Mouse (Mus musculus) ES-E14 (cell line): ENCODE data around the gene Rarb. TPM values are rescaled to one million over a fixed set of nuclear protein-coding genes. Genes with fewer than 3 reads are reported as not detected.

Experiments used
- DNase-seq: peaks from one replicate; pipeline ENCODE4 v3.0.0-alpha.2; 2013; ENCODE audit warnings: low read depth, low spot score
- H3K27ac ChIP-seq: 2 replicates; pipeline ENCODE4 v1.5.1; 2012; ENCODE audit warnings: low read depth, mild to moderate bottlenecking, low read length, moderate library complexity, mixed read lengths; ENCODE audit not compliant: poor library complexity, insufficient read depth, severe bottlenecking
- H3K36me3 ChIP-seq: 2 replicates; pipeline ENCODE4 v1.6.1; 2012; ENCODE audit warnings: mild to moderate bottlenecking, low read length, moderate library complexity, mixed read lengths; ENCODE audit not compliant: control insufficient read depth, poor library complexity, insufficient read depth, severe bottlenecking
- H3K4me1 ChIP-seq, 2 experiments: fragments of 150-350 bp in 1 of 2; sonication (generic) in 1 of 2; 2 replicates each; pipeline ENCODE4 v1.6.1; 2012; ENCODE audit warnings: low read length in 2 of 2, mild to moderate bottlenecking in 1 of 2, mixed read lengths in 1 of 2; ENCODE audit not compliant: control insufficient read depth in 2 of 2, insufficient read depth in 2 of 2, poor library complexity in 1 of 2
- H3K4me3 ChIP-seq, 2 experiments: fragments of 150-350 bp in 1 of 2; sonication (generic) in 1 of 2; 2 replicates each; pipeline ENCODE4 v1.5.1; 2012; ENCODE audit warnings: low read length in 2 of 2, low read depth in 1 of 2, mild to moderate bottlenecking in 1 of 2, mixed read lengths in 1 of 2; ENCODE audit not compliant: insufficient read depth in 1 of 2, poor library complexity in 1 of 2, severe bottlenecking in 1 of 2
- H3K9ac ChIP-seq: 2 replicates; pipeline ENCODE4 v1.6.1; 2012; ENCODE audit warnings: low read depth, mild to moderate bottlenecking, low read length, mixed read lengths; ENCODE audit not compliant: poor library complexity, insufficient read depth, severe bottlenecking
- H3K9me3 ChIP-seq: fragments of 150-350 bp; sonication (generic); 2 replicates; pipeline ENCODE4 v1.6.1; 2012; ENCODE audit warnings: low read depth, mild to moderate bottlenecking, low read length; ENCODE audit not compliant: control insufficient read depth, insufficient read depth
- CHD2 ChIP-seq: IDR thresholded peaks from 2 replicates; pipeline ENCODE4 v1.6.1; 2014; ENCODE audit warnings: mild to moderate bottlenecking, low read depth, low read length, inconsistent platforms
- HCFC1 ChIP-seq: IDR thresholded peaks from 2 replicates; pipeline ENCODE4 v1.6.1; 2012; ENCODE audit warnings: low read length, inconsistent platforms, borderline replicate concordance; ENCODE audit not compliant: insufficient read depth
- MAFK ChIP-seq: IDR thresholded peaks from 2 replicates; pipeline ENCODE4 v1.6.1; 2014; ENCODE audit warnings: mild to moderate bottlenecking, low read depth, low read length, inconsistent platforms; ENCODE audit not compliant: insufficient read depth
- ZC3H11A ChIP-seq: IDR thresholded peaks from 2 replicates; pipeline ENCODE4 v1.6.1; 2012; ENCODE audit warnings: low read depth, mild to moderate bottlenecking, inconsistent platforms, low read length, borderline replicate concordance
- ZNF384 ChIP-seq: IDR thresholded peaks from 2 replicates; pipeline ENCODE4 v1.6.1; 2012; ENCODE audit warnings: low read depth, low read length, inconsistent platforms
- in situ Hi-C, 2 experiments: fragments of 600-800 bp; cut with MboI; formaldehyde crosslinking; loops; one replicate each; pipeline ENCODE4 v1.15.1; 2025; ENCODE audit warnings: low sequenced_read_pairs in 2 of 2, inconsistent platforms in 1 of 2; ENCODE audit not compliant: unreplicated experiment in 2 of 2
- total RNA-seq: library from RNA; depleted of rRNA; stranded (reverse); fragments of 300-350 nt; gene quantifications from 2 replicates; pipeline ENCODE4 v1.2.3, GENCODE M21; 2012

The Rarb gene
- total RNA-seq, 1 experiment = 1.2 TPM

GRCm38 (mm10) chr14:16677081-16677480 is 141.9 kb downstream of the Rarb start:
- Histone ChIP-seq H3K9me3 (no peaks in the 10 kb centered on the region), H3K4me3 (no peak overlapping the region), H3K36me3 (no peaks in the 10 kb centered on the region), H3K4me1 (no peaks in the 10 kb centered on the region), H3K9ac (no peak overlapping the region), H3K27ac (no peak overlapping the region)
- no peak for TF ChIP-seq MAFK
- no peak for TF ChIP-seq ZNF384
- no peak for TF ChIP-seq HCFC1
- TF ChIP-seq CHD2 = no peak
- TF ChIP-seq ZC3H11A = no peak
- no peak for DNase-seq
- in situ Hi-C loops = no loop called here

DNA sequence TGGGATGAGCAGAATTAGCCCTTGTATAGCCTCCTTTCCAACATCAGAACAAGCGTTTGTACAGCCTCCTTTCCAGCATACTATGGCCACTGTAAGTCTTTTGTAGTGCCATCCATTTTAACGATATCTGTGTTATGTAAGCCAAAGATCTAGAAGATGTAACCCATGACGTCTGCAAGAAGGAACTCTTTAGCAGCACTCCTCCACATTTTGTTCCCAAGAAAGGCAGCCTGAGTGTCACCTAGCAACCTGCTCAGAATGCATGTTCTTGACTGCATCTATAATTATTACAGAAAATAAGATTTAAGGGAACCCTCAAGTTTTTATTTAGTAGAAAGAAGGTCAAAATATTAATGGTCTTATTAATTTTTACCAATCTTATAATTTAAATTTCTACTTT is 148.4 kb downstream of the Rarb start:
- TF ChIP-seq HCFC1 = no peak
- no peak for TF ChIP-seq ZNF384
- TF ChIP-seq CHD2 = no peak
- no peak for TF ChIP-seq MAFK
- TF ChIP-seq ZC3H11A = no peak
- in situ Hi-C loops = no loop called here
- DNase-seq = no peak
- Histone ChIP-seq H3K9ac (no peak overlapping the region), H3K27ac (no peak overlapping the region), H3K9me3 (no peaks in the 10 kb centered on the region), H3K4me3 (no peak overlapping the region), H3K36me3 (no peaks in the 10 kb centered on the region), H3K4me1 (no peaks in the 10 kb centered on the region)

DNA sequence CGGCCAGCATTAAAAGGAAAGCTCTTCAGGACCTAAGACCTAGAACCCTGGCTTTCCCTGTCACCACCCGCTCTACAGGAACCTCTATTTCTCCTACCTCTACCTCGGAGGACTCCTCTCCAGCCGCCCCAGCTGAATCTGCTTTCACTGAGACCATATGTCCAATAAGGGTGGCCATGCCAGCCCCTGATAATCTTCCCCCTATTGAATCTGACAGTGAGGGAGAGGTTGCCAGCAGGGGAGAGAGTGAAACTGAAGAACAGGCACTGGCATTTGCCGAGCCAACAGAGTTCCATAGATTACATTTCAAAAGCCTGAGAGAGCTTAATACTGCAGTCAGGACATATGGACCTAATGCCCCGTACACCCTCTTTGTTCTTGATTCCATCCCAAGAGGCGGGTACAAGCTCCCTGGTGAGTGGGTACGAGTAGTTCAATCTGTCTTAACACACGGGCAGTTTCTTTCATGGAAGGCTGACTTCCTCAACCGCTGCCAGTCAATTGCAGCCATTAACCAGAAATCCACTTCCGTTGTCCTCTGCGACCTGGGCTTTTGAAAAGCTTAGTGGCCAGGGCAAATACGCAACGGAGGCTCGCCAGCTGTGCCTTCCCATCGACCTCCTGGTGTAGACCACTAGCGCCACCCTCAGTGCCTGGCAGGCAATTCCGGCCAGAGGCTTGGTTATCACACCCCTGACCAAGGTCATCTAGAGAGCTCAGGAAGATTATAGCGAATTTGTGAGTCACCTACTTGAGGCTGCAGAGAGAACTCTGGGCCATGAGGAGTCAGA is 179.6 kb downstream of the Rarb start:
- no peak overlapping the region for H3K4me3 ChIP-seq
- H3K9me3 ChIP-seq = peaks cover 13% of the 10 kb centered on the region
- H3K9ac ChIP-seq = no peak overlapping the region
- H3K27ac ChIP-seq = no peak overlapping the region
- H3K4me1 ChIP-seq = no peaks in the 10 kb centered on the region
- no peak for DNase-seq
- no peaks in the 10 kb centered on the region for H3K36me3 ChIP-seq
- in situ Hi-C loops = no loop called here
- no peak for TF ChIP-seq CHD2
- no peak for TF ChIP-seq MAFK
- TF ChIP-seq ZNF384 = no peak
- TF ChIP-seq HCFC1 = no peak
- TF ChIP-seq ZC3H11A = no peak

- no peak overlapping the region for H3K4me3 ChIP-seq
- in situ Hi-C loops = no loop called here
- no peak overlapping the region for H3K9ac ChIP-seq
- no peak overlapping the region for H3K27ac ChIP-seq
- H3K9me3 ChIP-seq = no peaks in the 10 kb centered on the region
- no peak for DNase-seq
- no peaks in the 10 kb centered on the region for H3K36me3 ChIP-seq
- TF ChIP-seq MAFK (no peak), ZNF384 (no peak), ZC3H11A (no peak), HCFC1 (no peak), CHD2 (no peak)
- no peaks in the 10 kb centered on the region for H3K4me1 ChIP-seq
These were observed 205.0 kb downstream of the Rarb start for GRCm38 (mm10) chr14:16613975-16614374.
